In genomic region chr7:73400051-73400916, GRCm38 (mm10) we compare ENCODE assay signal across 8 mouse cellular contexts. TPM values are rescaled to one million over a fixed set of nuclear protein-coding genes. Genes with fewer than 3 reads are reported as not detected.
A peak's percentile ranks its signal among the peaks of the same experiment; 100 is the strongest.
DNase-seq lines count a peak whose midpoint lies in the region; ATAC-seq and TF ChIP-seq lines count a peak whose summit lies in the region.
"Had no signal": no experiment of that assay in that cellular context is flagged by ENCODE, and none has a peak within 500 bp of the region (broad histone marks: within the 10 kb centered on the region; RNA-seq: fewer than 3 reads in every experiment).

No protein-coding gene starts in this region.

- no peak for TF ChIP-seq POLR2A in limb, embryonic 14.5 days (IDR thresholded peaks at IDR 0.05; ENCODE audit: borderline replicate concordance, extremely low read depth, insufficient read depth, insufficient read length)

- peak overlapping the region; percentile 24 for H3K4me3 ChIP-seq in forebrain, embryonic 11.5 days (ENCODE audit: low read depth, low read length)
- H3K4me3 ChIP-seq in limb, embryonic 14.5 days (replicated peaks; ENCODE audit: low read length): peak overlapping the region; percentile 18

- no peaks in the 10 kb centered on the region for H3K9me3 ChIP-seq in forebrain, embryonic 11.5 days (ENCODE audit: control insufficient read depth, low read length)
- no peaks in the 10 kb centered on the region for H3K9me3 ChIP-seq in limb, embryonic 14.5 days (ENCODE audit: control insufficient read depth, low read length)

- ATAC-seq in forebrain, embryonic 11.5 days (replicated peaks; ENCODE audit: low FRiP score): peak; percentile 83
- peak; percentile 54 for ATAC-seq in limb, embryonic 14.5 days (ENCODE audit: low FRiP score, low read depth)

- intact Hi-C loops in left cerebral cortex, postnatal 4 days (cut with DNase I): no loop called here

- WGBS in forebrain, embryonic 11.5 days: 6% methylated on average over 20 of the region's 20 CpGs
- 18% methylated on average over 20 of the region's 20 CpGs for WGBS in limb, embryonic 14.5 days

- peak overlapping the region; percentile 95 for H3K27ac ChIP-seq in forebrain, embryonic 11.5 days (ENCODE audit: low read depth, low read length)
- no peak overlapping the region for H3K27ac ChIP-seq in limb, embryonic 14.5 days (replicated peaks; ENCODE audit: low read depth, low read length)
- H3K27ac ChIP-seq: liver, embryonic 14.5 days had no signal

- peak overlapping the region; percentile 48 for H3K9ac ChIP-seq in forebrain, embryonic 11.5 days (ENCODE audit: low read length)
- H3K9ac ChIP-seq in limb, embryonic 14.5 days (ENCODE audit: low read depth, low read length, severe bottlenecking): no peak overlapping the region
- H3K9ac ChIP-seq: liver, embryonic 14.5 days had no signal

- peaks cover 6% of the 10 kb centered on the region for H3K36me3 ChIP-seq in forebrain, embryonic 11.5 days (ENCODE audit: control insufficient read depth, insufficient read depth, low read length)
- peaks cover 22% of the 10 kb centered on the region for H3K36me3 ChIP-seq in limb, embryonic 14.5 days (ENCODE audit: control insufficient read depth, insufficient read depth, low read length)

- H3K27me3 ChIP-seq in forebrain, embryonic 11.5 days (ENCODE audit: control insufficient read depth, insufficient read depth, low read length): no peaks in the 10 kb centered on the region
- no peaks in the 10 kb centered on the region for H3K27me3 ChIP-seq in limb, embryonic 14.5 days (ENCODE audit: control insufficient read depth, insufficient read depth, low read length)

- H3K4me1 ChIP-seq in forebrain, embryonic 11.5 days (replicated peaks; ENCODE audit: control insufficient read depth, insufficient read depth, low read length): peaks cover 44% of the 10 kb centered on the region
- peaks cover 68% of the 10 kb centered on the region for H3K4me1 ChIP-seq in limb, embryonic 14.5 days (ENCODE audit: control insufficient read depth, insufficient read depth, low read length)

- H3K4me2 ChIP-seq in forebrain, embryonic 11.5 days (ENCODE audit: low read depth, low read length, severe bottlenecking): peak overlapping the region; percentile 63
- peak overlapping the region; percentile 40 for H3K4me2 ChIP-seq in limb, embryonic 14.5 days (replicated peaks; ENCODE audit: low read depth, low read length, severe bottlenecking)

- peak; percentile 41 to 50 for DNase-seq in right cerebral cortex, postnatal 10 days (ENCODE audit: low spot score in 2 of 2)
- DNase-seq in right cerebral cortex, postnatal 36 days (ENCODE audit: low spot score in 2 of 2): no peak
- DNase-seq in forebrain, embryonic 11.5 days (ENCODE audit: low spot score): peak; percentile 84
- DNase-seq in limb, embryonic 14.5 days (ENCODE audit: low spot score): peak; percentile 42
- no peak for DNase-seq in urinary bladder, postnatal 10 days (ENCODE audit: low spot score)
- no peak for DNase-seq in left cerebral cortex, postnatal 4 days
- no peak for DNase-seq in testis, postnatal 10 days (ENCODE audit: low spot score)

RNA-seq across cellular contexts. Expression of gene Rgma, which starts 25.0 kb away (rescaled TPM):
- polyA plus RNA-seq in forebrain, embryonic 11.5 days (2014; fragmentation: Nextera tagmentation; extraction: Ambion mirVana): 37.0 and 40.5 TPM in 2 replicates
- polyA plus RNA-seq in limb, embryonic 14.5 days (2012; rRNA removed): 49.1 and 64.3 TPM in 2 replicates
- 23.5 and 30.9 TPM in 2 replicates for polyA plus RNA-seq in limb, embryonic 14.5 days (2014; fragmentation: Nextera tagmentation; extraction: Ambion mirVana)
- total RNA-seq in left cerebral cortex, postnatal 4 days (2021): 100 to 1,000 TPM; 185 to 206 TPM

Comparison
In these comparisons a context has a peak if more than half of its experiments do, and no peak if none do; other contexts are left out.
1. DNase-seq: peak in right cerebral cortex, postnatal 10 days (2 of 2), forebrain, embryonic 11.5 days (single experiment) and limb, embryonic 14.5 days (single experiment); none in right cerebral cortex, postnatal 36 days (0 of 2), urinary bladder, postnatal 10 days (single experiment), left cerebral cortex, postnatal 4 days (single experiment) and testis, postnatal 10 days (single experiment).